Mouse (Mus musculus) midbrain, embryonic 14.5 days (tissue): ENCODE measurements around the gene Gsta1. TPM values are rescaled to one million over a fixed set of nuclear protein-coding genes. Genes with fewer than 3 reads are reported as not detected.
A peak's percentile ranks its signal among the peaks of the same experiment; 100 is the strongest.
"Not testable (repeated sequence)": the region's sequence is repeated elsewhere in the genome, so short reads cannot be mapped to it uniquely, and the experiment has no call there.

Source experiments
- ATAC-seq: fragments of 200-750 bp; cut with Nextera tagmentation; 2 replicates; pipeline ENCODE4 v1.8.0; 2017; ENCODE audit warnings: moderate number of reproducible peaks, moderate library complexity; ENCODE audit not compliant: low FRiP score, low TSS enrichment
- DNase-seq: peaks from one replicate; pipeline ENCODE4 v3.0.0-alpha.2; 2015
- H3K27ac ChIP-seq: fragments of 300-500 bp; sonication (generic); replicated peaks from 2 replicates; pipeline ENCODE4 v1.5.1; 2014; ENCODE audit warnings: mild to moderate bottlenecking, low read depth, low read length, moderate library complexity
- H3K27me3 ChIP-seq: fragments of 300-500 bp; sonication (generic); 2 replicates; pipeline ENCODE4 v1.6.1; 2014; ENCODE audit warnings: low read length, control low read depth, mixed read lengths; ENCODE audit not compliant: control insufficient read depth, insufficient read depth
- H3K36me3 ChIP-seq: fragments of 300-500 bp; sonication (generic); 2 replicates; pipeline ENCODE4 v1.6.1; 2014; ENCODE audit warnings: low read length, control low read depth; ENCODE audit not compliant: control insufficient read depth, insufficient read depth
- H3K4me1 ChIP-seq: fragments of 300-500 bp; sonication (generic); 2 replicates; pipeline ENCODE4 v1.6.1; 2014; ENCODE audit warnings: mild to moderate bottlenecking, antibody characterized with exemption, low read length, control low read depth; ENCODE audit not compliant: control insufficient read depth, insufficient read depth
- H3K4me2 ChIP-seq: fragments of 300-500 bp; sonication (generic); 2 replicates; pipeline ENCODE4 v1.6.1; 2014; ENCODE audit warnings: mild to moderate bottlenecking, low read length, moderate library complexity
- H3K4me3 ChIP-seq: fragments of 300-500 bp; sonication (generic); replicated peaks from 2 replicates; pipeline ENCODE4 v1.5.1; 2014; ENCODE audit warnings: low read depth, low read length
- H3K9ac ChIP-seq: fragments of 300-500 bp; sonication (generic); replicated peaks from 2 replicates; pipeline ENCODE4 v1.6.1; 2014; ENCODE audit warnings: mild to moderate bottlenecking, low read length, moderate library complexity
- H3K9me3 ChIP-seq: fragments of 300-500 bp; sonication (generic); 2 replicates; pipeline ENCODE4 v1.6.1; 2016; ENCODE audit warnings: low read length, control low read depth, mixed read lengths; ENCODE audit not compliant: control insufficient read depth
- WGBS: fragments of 180-500 bp; shearing (Covaris S2); extraction: QIAGEN DNeasy Blood & Tissue Kit; methylation state at CpG from one replicate; pipeline ENCODE4 v1.1.7; 2014; 5-methylcytosine and 5-hydroxymethylcytosine counted together
- polyA plus RNA-seq: library from polyadenylated mRNA; unstranded; fragments of >200 nt; fragmentation: Nextera tagmentation; extraction: Ambion mirVana; gene quantifications from 2 replicates; pipeline ENCODE4 v1.2.1, GENCODE M21; 2014

The Gsta1 gene
- polyA plus RNA-seq, 1 experiment from 2014 or later, result not detected

GRCm38 (mm10) chr9:78259688-78260087, 29.2 kb downstream of the Gsta1 start:
- H3K4me2 ChIP-seq, H3K36me3 ChIP-seq, H3K9me3 ChIP-seq, H3K9ac ChIP-seq, H3K4me3 ChIP-seq, H3K27ac ChIP-seq, H3K4me1 ChIP-seq, DNase-seq, H3K27me3 ChIP-seq: not testable (repeated sequence)
- peak; percentile 57 for ATAC-seq
- 0% methylated on average over 1 of the region's 6 CpGs for WGBS

GRCm38 (mm10) chr9:78270945-78271344, 40.5 kb downstream of the Gsta1 start:
- H3K4me1 ChIP-seq, ATAC-seq, H3K9me3 ChIP-seq, H3K4me3 ChIP-seq, H3K27me3 ChIP-seq, H3K36me3 ChIP-seq, H3K4me2 ChIP-seq, H3K9ac ChIP-seq, H3K27ac ChIP-seq, DNase-seq: not testable (repeated sequence)
- 88% methylated on average over 3 of the region's 3 CpGs for WGBS

GRCm38 (mm10) chr9:78282002-78282711, 51.7 kb downstream of the Gsta1 start:
- not testable (repeated sequence) for H3K9me3 ChIP-seq

GRCm38 (mm10) chr9:78289063-78289462, 58.6 kb downstream of the Gsta1 start:
- not testable (repeated sequence) for H3K4me3 ChIP-seq, H3K27ac ChIP-seq, H3K27me3 ChIP-seq, H3K4me1 ChIP-seq, DNase-seq, H3K4me2 ChIP-seq, H3K36me3 ChIP-seq, ATAC-seq, H3K9me3 ChIP-seq, H3K9ac ChIP-seq
- WGBS, result 94% methylated on average over 1 of the region's 1 CpGs

More at GRCm38 (mm10) chr9:78282002-78282711, 51.7 kb downstream of the Gsta1 start:
- not testable (repeated sequence) for H3K4me2 ChIP-seq, H3K27me3 ChIP-seq, ATAC-seq, H3K27ac ChIP-seq, DNase-seq, H3K4me3 ChIP-seq, H3K4me1 ChIP-seq, H3K9ac ChIP-seq, H3K36me3 ChIP-seq
- WGBS, result 90% methylated on average over 4 of the region's 4 CpGs

GRCm38 (mm10) chr9:78289723-78290122, 59.3 kb downstream of the Gsta1 start, which contains the start of gene Gm10639:
Gm10639 (plus strand) TSS chr9:78289923.
- whole genome bisulfite sequencing, result 84% methylated on average over 3 of the region's 3 CpGs

More at GRCm38 (mm10) chr9:78289723-78290122, 59.3 kb downstream of the Gsta1 start, which contains the start of gene Gm10639:
- H3K4me1 ChIP-seq, H3K9me3 ChIP-seq, H3K4me3 ChIP-seq, H3K27me3 ChIP-seq, H3K27ac ChIP-seq, H3K9ac ChIP-seq, H3K36me3 ChIP-seq, ATAC-seq, DNase-seq, H3K4me2 ChIP-seq: not testable (repeated sequence)

Other genes with a start within 250 kb of the Gsta1 start
- not detected in 2 replicates for gene Gcm1, start 178.7 kb upstream of the Gsta1 start, polyA plus RNA-seq
- 66.6 and 71.2 TPM in 2 replicates for gene Fbxo9, start 121.6 kb upstream of the Gsta1 start, polyA plus RNA-seq
- 41.3 and 46.2 TPM in 2 replicates for gene Ick, start 121.5 kb upstream of the Gsta1 start, polyA plus RNA-seq
- gene Gsta4, start 47.9 kb upstream of the Gsta1 start, polyA plus RNA-seq, result 11.1 and 15.5 TPM in 2 replicates
- not detected in 2 replicates for gene Gm3776, start 26.5 kb downstream of the Gsta1 start, polyA plus RNA-seq
- not detected in 2 replicates for gene Gm10639, start 59.3 kb downstream of the Gsta1 start, polyA plus RNA-seq
- gene Omt2a, start 84.1 kb downstream of the Gsta1 start, polyA plus RNA-seq, result not detected in 2 replicates
- not detected in 2 replicates for gene Omt2b, start 96.9 kb downstream of the Gsta1 start, polyA plus RNA-seq
- gene Gsta2, start 125.1 kb downstream of the Gsta1 start, polyA plus RNA-seq, result not detected in 2 replicates
- 5.1 and 5.9 TPM in 2 replicates for gene Dppa5a, start 137.5 kb downstream of the Gsta1 start, polyA plus RNA-seq
- gene Ooep, start 148.1 kb downstream of the Gsta1 start, polyA plus RNA-seq, result 6.6 and 6.8 TPM in 2 replicates
- 0.35 and 0.53 TPM in 2 replicates for gene Ddx43, start 165.1 kb downstream of the Gsta1 start, polyA plus RNA-seq
- 0.28 and 0.58 TPM in 2 replicates for gene Cgas, start 212.6 kb downstream of the Gsta1 start, polyA plus RNA-seq
- gene Mto1, start 217.6 kb downstream of the Gsta1 start, polyA plus RNA-seq, result 22.3 and 27.4 TPM in 2 replicates
- gene Gm17324, start 218.1 kb downstream of the Gsta1 start, polyA plus RNA-seq, result 0.92 and 1.4 TPM in 2 replicates